Mouse (Mus musculus): ENCODE measurements at regions not wholly inside any gene's neighbourhood (a gene's known extent, or its start where the extent isn't known, plus 50 kb on each side); places are given as distances from the start of the nearest gene placed in this dataset.

DNA sequence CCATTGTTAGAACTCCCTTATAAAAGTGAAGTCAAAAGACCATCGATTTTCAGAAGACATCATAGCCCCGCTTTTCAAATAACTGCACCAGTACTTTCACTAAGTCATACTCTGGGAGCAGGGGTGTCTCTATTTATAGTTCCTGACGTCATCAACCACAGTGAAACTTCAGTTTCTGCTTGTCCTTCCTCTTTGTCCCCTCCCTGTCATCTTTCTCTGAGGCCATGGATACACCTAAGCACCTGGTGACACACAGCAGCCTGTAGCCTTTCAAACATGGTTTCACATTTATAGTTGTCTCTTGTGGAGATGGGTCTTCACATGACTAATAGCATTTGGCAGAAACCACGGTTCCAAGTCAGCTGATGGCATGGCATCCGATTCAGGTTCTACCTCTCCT is 277.2 kb downstream of the 4933412E24Rik start:
- no peak overlapping the region for H3K4me2 ChIP-seq
- no peak for ATAC-seq
- no peaks in the 10 kb centered on the region for H3K36me3 ChIP-seq (ENCODE audit: poor library complexity, severe bottlenecking)
- H3K4me3 ChIP-seq = no peak overlapping the region
- H3K27ac ChIP-seq = no peak overlapping the region
- 86% methylated on average over 5 of the region's 5 CpGs for WGBS
- no peaks in the 10 kb centered on the region for H3K4me1 ChIP-seq
- no peaks in the 10 kb centered on the region for H3K9me3 ChIP-seq (replicated peaks)
- H3K9ac ChIP-seq = no peak overlapping the region
- H3K27me3 ChIP-seq = no peaks in the 10 kb centered on the region

DNA sequence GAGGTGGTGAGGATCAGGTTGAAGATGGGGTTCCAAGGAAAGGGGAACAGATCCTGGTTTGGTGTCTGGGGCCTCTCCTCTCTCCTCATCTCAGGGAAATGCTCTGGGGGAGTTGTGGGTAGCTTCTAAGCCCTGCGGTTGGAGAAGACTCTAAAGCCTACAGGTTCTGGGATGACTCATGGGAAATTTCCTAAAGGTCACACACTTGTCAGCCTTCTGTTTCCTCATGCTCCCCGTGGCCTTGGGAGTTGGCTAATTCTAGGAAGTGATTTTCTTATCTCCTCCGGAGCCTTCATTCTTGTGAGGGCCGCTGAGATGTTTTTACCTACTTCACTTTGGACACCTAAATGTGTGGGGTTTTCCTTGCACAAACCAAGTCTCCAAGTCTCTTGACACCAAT is 279.2 kb downstream of the 4933412E24Rik start:
- H3K9me3 ChIP-seq (replicated peaks) = no peaks in the 10 kb centered on the region
- 93% methylated on average over 4 of the region's 4 CpGs for WGBS

DNA sequence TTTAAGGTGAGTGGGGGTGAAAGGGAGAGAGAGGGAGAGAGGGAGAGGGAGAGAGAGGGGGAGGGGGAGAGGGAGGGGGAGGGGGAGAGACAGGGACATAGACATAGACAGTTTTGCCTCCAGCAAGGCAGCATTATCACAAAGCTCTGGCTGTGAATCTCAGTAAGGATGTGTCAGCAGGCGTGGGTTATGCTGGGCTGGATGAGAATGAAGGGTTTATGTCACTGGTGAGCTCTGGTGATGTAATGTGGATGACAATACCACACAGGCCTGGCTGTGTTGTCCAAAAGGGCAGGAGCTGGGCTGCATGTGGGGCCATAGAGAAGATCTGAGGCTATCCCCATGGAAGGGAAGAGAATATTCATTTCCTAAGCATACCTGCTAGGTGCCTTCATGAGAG is 282.0 kb downstream of the 4933412E24Rik start:
- no peaks in the 10 kb centered on the region for H3K36me3 ChIP-seq (ENCODE audit: poor library complexity, severe bottlenecking)
- WGBS = 78% methylated on average over 1 of the region's 1 CpGs
- H3K4me3 ChIP-seq = no peak overlapping the region
- no peak overlapping the region for H3K4me2 ChIP-seq
- no peaks in the 10 kb centered on the region for H3K4me1 ChIP-seq
- H3K27ac ChIP-seq = no peak overlapping the region
- H3K9ac ChIP-seq = no peak overlapping the region
- H3K27me3 ChIP-seq = no peaks in the 10 kb centered on the region
- no peak for ATAC-seq
- H3K9me3 ChIP-seq (replicated peaks) = no peaks in the 10 kb centered on the region

More for the DNA sequence above, 279.2 kb downstream of the 4933412E24Rik start:
- H3K27me3 ChIP-seq = no peaks in the 10 kb centered on the region
- no peak for ATAC-seq
- H3K4me3 ChIP-seq = no peak overlapping the region
- H3K4me2 ChIP-seq = no peak overlapping the region
- no peaks in the 10 kb centered on the region for H3K4me1 ChIP-seq
- no peak overlapping the region for H3K9ac ChIP-seq
- no peaks in the 10 kb centered on the region for H3K36me3 ChIP-seq (ENCODE audit: poor library complexity, severe bottlenecking)
- no peak overlapping the region for H3K27ac ChIP-seq

DNA sequence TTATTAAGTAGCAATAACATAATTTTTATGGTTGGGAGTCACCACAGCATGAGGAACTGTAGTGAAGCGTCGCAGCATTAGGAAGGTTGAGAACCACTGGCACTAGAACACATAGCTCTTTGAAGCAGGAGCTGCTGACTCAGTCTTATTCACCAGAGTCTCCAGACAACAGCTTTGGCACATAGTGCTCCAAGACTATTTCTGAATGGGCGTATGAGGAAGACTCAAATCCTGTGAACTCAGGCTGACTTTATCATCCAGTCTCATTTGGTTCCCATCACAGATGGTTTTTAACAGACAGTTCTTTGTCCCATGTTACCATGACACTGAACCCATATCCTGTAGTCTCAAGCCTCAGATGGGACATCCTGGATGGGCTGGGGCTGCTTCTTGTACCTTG is 282.5 kb downstream of the 4933412E24Rik start:
- H3K27ac ChIP-seq = no peak overlapping the region
- 95% methylated on average over 3 of the region's 3 CpGs for WGBS
- no peaks in the 10 kb centered on the region for H3K4me1 ChIP-seq
- H3K4me3 ChIP-seq = no peak overlapping the region
- no peaks in the 10 kb centered on the region for H3K27me3 ChIP-seq
- no peak overlapping the region for H3K4me2 ChIP-seq
- ATAC-seq = no peak
- no peaks in the 10 kb centered on the region for H3K36me3 ChIP-seq (ENCODE audit: poor library complexity, severe bottlenecking)
- H3K9ac ChIP-seq = no peak overlapping the region
- H3K9me3 ChIP-seq (replicated peaks) = no peaks in the 10 kb centered on the region

DNA sequence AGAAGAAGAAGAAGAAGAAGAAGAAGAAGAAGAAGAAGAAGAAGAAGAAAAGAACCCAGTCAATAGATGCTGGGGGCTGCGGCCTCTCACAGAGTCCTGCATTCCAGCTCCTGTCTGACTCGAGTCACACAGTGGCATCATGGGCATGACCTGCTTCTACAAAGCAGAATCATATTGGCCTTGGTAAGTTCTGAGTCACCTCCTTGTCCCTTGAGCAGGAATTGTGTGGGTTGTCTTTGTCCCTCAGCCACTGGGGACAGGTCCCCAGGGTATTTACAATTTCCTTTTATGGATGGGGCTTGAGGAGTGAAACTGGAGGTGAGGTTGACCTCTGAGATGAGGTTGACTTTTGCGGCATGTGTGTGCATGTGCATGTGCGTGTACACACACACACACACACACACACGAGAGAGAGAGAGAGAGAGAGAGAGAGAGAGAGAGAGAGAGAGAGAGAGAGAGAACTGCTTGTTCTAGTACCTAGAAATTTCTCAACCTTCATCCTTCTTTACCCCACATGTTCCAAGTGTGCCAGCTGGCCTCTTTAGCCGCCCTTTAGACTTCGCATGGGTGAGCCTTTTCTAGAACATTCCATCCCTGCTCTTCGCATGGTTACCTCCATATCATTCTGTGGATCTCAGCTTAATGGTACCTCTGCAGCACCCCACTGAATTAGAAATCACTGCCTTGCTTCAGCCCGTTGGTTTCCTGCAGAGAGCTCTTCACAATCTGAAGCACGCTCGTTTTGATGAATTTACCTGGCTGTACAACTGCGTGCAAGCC is 283.2 kb downstream of the 4933412E24Rik start:
- H3K27me3 ChIP-seq = no peaks in the 10 kb centered on the region
- ATAC-seq = no peak
- H3K4me2 ChIP-seq = no peak overlapping the region
- no peak overlapping the region for H3K4me3 ChIP-seq
- H3K4me1 ChIP-seq = no peaks in the 10 kb centered on the region
- no peak overlapping the region for H3K9ac ChIP-seq
- H3K27ac ChIP-seq = no peak overlapping the region
- H3K9me3 ChIP-seq (replicated peaks) = no peaks in the 10 kb centered on the region
- WGBS = 79% methylated on average over 11 of the region's 12 CpGs
- no peaks in the 10 kb centered on the region for H3K36me3 ChIP-seq (ENCODE audit: poor library complexity, severe bottlenecking)

DNA sequence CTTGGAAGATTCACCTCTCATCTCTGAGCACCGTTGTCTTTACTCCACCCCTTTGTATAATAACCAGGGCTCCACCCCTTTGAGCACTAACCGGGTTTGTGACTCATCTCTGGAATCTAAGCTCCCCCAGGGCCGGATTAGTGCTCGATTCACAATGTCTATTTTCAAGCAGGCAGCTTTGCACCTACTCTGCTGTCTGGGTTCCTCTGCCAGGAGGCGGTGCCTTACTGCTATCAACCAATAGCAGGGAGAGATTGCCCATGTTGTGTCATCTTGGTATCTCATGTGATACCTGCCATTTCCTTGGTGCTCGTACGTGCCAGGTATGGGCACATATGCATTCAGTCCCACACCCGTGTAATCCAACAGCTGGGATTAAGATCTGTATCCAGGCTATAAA is 285.3 kb downstream of the 4933412E24Rik start:
- H3K4me3 ChIP-seq = no peak overlapping the region
- no peaks in the 10 kb centered on the region for H3K9me3 ChIP-seq (replicated peaks)
- ATAC-seq = no peak
- no peak overlapping the region for H3K4me2 ChIP-seq
- WGBS = 82% methylated on average over 8 of the region's 8 CpGs
- H3K27ac ChIP-seq = no peak overlapping the region
- no peaks in the 10 kb centered on the region for H3K4me1 ChIP-seq
- no peaks in the 10 kb centered on the region for H3K27me3 ChIP-seq
- no peak overlapping the region for H3K9ac ChIP-seq
- H3K36me3 ChIP-seq (ENCODE audit: poor library complexity, severe bottlenecking) = no peaks in the 10 kb centered on the region

DNA sequence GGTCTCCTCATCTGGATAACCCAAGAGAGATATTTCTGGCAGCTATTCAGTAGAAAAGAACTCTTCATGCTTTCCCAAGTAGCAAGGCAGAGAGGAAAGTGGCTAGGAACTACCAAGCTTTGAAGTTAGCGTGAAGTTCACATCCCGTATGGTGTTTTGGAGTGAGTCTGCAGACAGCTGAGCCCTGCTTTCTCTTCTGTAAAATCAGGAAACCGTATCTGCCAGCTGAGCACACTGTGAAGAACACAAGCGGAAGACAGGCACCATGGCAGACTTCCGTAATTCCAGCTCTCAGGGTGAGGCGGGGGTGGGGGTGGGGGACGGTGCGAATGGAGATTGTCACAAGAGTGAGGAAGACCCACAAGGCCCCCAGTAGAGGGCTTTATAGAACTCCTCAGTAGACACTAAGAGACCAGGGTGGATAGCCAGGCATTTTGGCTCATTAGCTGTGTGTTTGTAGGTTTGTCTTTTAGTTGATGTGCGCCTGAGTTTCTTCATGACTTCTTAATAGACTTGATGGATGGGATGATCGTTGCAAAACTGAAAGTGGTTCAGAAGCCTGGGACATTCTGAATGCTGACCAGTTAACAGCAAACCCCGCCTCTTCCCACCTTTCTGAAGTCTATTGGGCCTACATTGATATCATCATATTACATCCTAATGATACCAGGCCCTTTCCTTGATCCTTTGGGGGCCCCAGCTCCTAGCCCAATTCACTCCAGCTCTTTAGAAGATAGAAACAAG is 287.4 kb downstream of the 4933412E24Rik start:
- Histone ChIP-seq H3K9me3 (replicated peaks) (no peaks in the 10 kb centered on the region), H3K4me2 (no peak overlapping the region), H3K36me3 (ENCODE audit: poor library complexity, severe bottlenecking) (no peaks in the 10 kb centered on the region), H3K27ac (no peak overlapping the region), H3K4me1 (no peaks in the 10 kb centered on the region), H3K9ac (no peak overlapping the region), H3K27me3 (no peaks in the 10 kb centered on the region), H3K4me3 (no peak overlapping the region)
- no peak for ATAC-seq
- 90% methylated on average over 11 of the region's 11 CpGs for WGBS

DNA sequence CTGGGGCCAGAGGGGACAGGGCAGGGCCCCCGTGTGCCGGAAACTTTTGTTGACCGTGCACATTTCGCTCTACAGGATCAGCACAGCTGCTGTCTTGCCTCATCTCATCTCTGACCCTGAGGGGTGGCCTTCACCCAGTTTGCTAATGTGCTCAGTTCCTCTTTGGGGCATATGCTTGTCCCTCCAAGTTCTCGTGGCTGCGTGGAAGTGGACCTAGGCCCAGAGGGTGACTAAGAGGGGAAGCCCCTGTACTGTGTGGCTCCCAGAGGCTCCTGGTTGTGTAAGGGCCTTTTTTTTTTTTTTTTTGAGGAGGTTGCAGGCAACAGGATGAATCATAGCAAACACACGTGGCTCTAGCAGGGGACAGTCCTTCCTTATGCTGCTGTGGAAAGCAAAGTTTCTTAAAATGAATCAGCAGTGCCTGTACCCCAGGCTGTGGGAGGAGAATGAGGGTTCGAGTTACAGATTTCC is 288.2 kb downstream of the 4933412E24Rik start:
- Histone ChIP-seq H3K4me2 (no peak overlapping the region), H3K27ac (no peak overlapping the region), H3K4me3 (no peak overlapping the region), H3K9ac (no peak overlapping the region), H3K4me1 (no peaks in the 10 kb centered on the region), H3K36me3 (ENCODE audit: poor library complexity, severe bottlenecking) (no peaks in the 10 kb centered on the region), H3K27me3 (no peaks in the 10 kb centered on the region), H3K9me3 (replicated peaks) (no peaks in the 10 kb centered on the region)
- no peak for ATAC-seq
- 84% methylated on average over 8 of the region's 8 CpGs for WGBS

DNA sequence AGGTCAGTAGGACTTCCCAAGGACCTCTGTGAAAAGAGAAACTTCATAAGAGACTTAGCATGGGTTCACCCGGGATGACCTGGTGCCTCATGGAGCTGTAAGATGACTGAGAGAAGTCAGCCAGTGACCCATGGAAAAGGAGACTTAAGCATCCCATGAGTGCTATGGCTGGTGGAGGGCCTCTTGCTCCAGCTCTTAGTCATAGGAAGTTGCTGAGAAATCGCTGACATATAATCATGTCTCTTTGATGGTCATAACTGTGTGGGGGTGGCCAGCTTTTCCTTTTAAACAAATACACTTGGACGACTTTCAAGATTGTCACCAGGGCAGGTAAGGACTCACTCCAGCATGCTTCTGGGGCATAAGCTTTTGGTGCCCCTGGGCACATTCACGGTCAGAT is 290.5 kb downstream of the 4933412E24Rik start:
- no peaks in the 10 kb centered on the region for H3K36me3 ChIP-seq (ENCODE audit: poor library complexity, severe bottlenecking)
- no peaks in the 10 kb centered on the region for H3K4me1 ChIP-seq
- no peak overlapping the region for H3K4me2 ChIP-seq
- no peak for ATAC-seq
- 87% methylated on average over 4 of the region's 4 CpGs for WGBS
- no peaks in the 10 kb centered on the region for H3K9me3 ChIP-seq (replicated peaks)
- H3K27ac ChIP-seq = no peak overlapping the region
- H3K9ac ChIP-seq = no peak overlapping the region
- no peaks in the 10 kb centered on the region for H3K27me3 ChIP-seq
- no peak overlapping the region for H3K4me3 ChIP-seq

DNA sequence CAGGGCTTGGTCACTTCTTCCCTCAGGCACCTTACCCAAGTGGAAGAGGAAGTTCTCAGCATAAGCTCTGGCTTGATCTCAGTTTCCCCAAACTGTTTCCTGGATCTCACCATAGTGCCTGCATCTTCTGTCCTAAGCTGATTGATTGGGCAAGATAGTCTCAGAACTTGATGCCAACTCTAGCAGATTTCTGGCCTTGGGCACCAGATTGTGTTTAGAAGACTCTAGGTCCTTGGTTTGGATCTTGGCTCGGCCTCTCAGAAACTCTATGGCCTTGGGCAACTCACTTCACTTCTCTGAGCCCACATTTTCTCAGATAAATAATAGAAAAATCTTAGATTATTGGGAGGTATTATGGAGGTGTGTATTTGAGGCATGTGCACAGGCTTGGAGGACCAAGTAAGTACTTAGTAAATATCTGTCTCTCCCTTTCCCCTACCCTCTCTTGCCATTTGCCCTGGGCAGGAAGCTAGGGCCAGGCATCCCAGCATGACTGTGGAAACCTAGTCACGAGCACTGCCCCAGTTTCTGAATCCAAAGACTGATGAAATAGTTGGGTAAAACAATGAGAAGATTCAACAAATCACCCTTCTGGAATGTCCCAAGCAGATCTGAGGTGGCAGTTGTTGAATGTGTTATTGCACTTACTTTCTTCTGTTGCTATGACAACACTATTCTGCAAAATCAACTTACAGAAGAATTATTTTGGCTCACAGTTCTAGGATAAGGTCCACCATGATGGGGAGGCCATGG is 293.6 kb downstream of the 4933412E24Rik start:
- 77% methylated on average over 2 of the region's 2 CpGs for WGBS
- no peaks in the 10 kb centered on the region for H3K36me3 ChIP-seq (ENCODE audit: poor library complexity, severe bottlenecking)
- ATAC-seq = no peak
- H3K9ac ChIP-seq = no peak overlapping the region
- no peaks in the 10 kb centered on the region for H3K4me1 ChIP-seq
- H3K4me2 ChIP-seq = no peak overlapping the region
- no peak overlapping the region for H3K4me3 ChIP-seq
- H3K27me3 ChIP-seq = no peaks in the 10 kb centered on the region
- H3K9me3 ChIP-seq (replicated peaks) = no peaks in the 10 kb centered on the region
- H3K27ac ChIP-seq = no peak overlapping the region

DNA sequence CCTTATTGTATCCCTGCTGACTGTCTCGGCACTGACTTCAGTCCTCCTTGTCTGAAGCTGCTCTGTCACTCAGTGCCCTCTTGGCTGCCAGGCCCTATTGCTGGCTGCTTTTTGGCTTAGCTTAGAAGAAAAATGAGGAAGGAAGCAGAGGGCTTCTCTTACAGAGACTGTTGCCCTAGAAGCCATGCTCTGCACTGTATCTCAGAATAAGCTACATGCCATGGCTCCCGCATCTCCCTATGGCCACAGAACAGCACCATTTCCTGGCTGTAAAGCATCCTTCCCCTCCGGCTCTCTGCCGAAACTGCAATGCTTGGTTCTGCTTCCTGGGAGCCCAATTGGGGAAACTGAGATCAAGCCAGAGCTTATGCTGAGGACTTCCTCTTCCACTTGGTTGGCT is 295.0 kb downstream of the 4933412E24Rik start:
- Histone ChIP-seq H3K4me2 (no peak overlapping the region), H3K27ac (no peak overlapping the region), H3K4me3 (no peak overlapping the region), H3K9me3 (replicated peaks) (no peaks in the 10 kb centered on the region), H3K27me3 (no peaks in the 10 kb centered on the region), H3K9ac (no peak overlapping the region), H3K4me1 (no peaks in the 10 kb centered on the region), H3K36me3 (ENCODE audit: poor library complexity, severe bottlenecking) (no peaks in the 10 kb centered on the region)
- 78% methylated on average over 4 of the region's 4 CpGs for WGBS
- ATAC-seq = no peak

DNA sequence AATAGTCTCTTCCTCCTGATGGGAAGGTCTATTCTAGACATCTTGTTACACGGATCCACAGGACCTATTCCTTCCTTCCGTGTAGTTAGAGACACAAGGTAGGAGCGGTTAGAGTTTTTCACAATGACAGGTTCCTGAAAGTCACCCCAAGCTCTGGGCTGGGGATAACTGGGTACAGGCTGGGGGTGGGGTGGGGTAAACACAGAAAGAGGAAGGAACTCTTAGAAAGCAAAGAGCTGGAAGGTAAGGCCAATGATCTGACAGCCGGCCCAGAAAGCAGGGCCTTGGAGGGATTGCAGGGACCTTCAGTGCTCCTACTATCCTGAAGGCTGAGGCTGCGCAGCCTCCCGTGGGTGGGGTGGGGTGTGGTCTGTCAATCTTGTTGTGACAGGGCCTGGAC is 295.4 kb downstream of the 4933412E24Rik start:
- no peaks in the 10 kb centered on the region for H3K4me1 ChIP-seq
- 83% methylated on average over 6 of the region's 6 CpGs for WGBS
- no peaks in the 10 kb centered on the region for H3K9me3 ChIP-seq (replicated peaks)

More for the DNA sequence above, 295.4 kb downstream of the 4933412E24Rik start:
- H3K27ac ChIP-seq = no peak overlapping the region
- H3K27me3 ChIP-seq = no peaks in the 10 kb centered on the region
- no peak overlapping the region for H3K4me2 ChIP-seq
- ATAC-seq = no peak
- no peak overlapping the region for H3K9ac ChIP-seq
- H3K4me3 ChIP-seq = no peak overlapping the region
- H3K36me3 ChIP-seq (ENCODE audit: poor library complexity, severe bottlenecking) = no peaks in the 10 kb centered on the region
